Mouse (Mus musculus): ENCODE measurements around the gene Acsbg1. TPM values are rescaled to one million over a fixed set of nuclear protein-coding genes. Genes with fewer than 3 reads are reported as not detected.

The Acsbg1 gene
- polyA plus RNA-seq, 1 experiment from 2014 or later: 59.8 TPM

DNA sequence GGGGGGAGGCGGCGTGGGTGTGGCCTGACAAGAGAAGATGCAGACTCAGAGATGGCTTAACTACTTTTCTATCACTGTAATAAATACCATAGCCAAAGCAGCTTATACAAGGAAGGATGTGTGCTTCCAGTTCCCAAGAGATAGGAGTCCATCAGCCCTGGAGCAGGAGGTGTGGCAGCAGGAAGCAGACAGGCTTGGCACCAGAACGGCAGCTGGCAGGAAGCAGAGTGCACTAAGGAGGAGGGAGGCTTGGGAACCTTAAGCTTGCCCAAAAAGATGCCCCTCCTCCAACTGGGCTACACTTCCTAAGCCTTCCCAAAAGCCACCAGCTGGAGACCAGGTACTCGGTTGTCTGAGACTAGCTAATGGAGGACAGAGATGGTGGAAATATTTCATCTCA, 21.2 kb upstream of the Acsbg1 start:
- Histone ChIP-seq H3K9ac (ENCODE audit: low read depth, low read length) (no peak overlapping the region), H3K4me2 (ENCODE audit: low read length) (no peak overlapping the region), H3K4me1 (ENCODE audit: control insufficient read depth, insufficient read depth, low read depth, low read length) (no peaks in the 10 kb centered on the region; the same call in 1 of the 2 replicates), H3K9me3 (ENCODE audit: control insufficient read depth, low read length) (no peaks in the 10 kb centered on the region), H3K27ac (ENCODE audit: low read depth, low read length) (no peak overlapping the region), H3K36me3 (ENCODE audit: control insufficient read depth, insufficient read depth, low read length) (no peaks in the 10 kb centered on the region), H3K27me3 (replicated peaks; ENCODE audit: control insufficient read depth, insufficient read depth, low read length) (no peaks in the 10 kb centered on the region), H3K4me3 (ENCODE audit: low read length) (no peak overlapping the region)
- WGBS: 72% methylated on average over 3 of the region's 4 CpGs
- no peak for ATAC-seq

DNA sequence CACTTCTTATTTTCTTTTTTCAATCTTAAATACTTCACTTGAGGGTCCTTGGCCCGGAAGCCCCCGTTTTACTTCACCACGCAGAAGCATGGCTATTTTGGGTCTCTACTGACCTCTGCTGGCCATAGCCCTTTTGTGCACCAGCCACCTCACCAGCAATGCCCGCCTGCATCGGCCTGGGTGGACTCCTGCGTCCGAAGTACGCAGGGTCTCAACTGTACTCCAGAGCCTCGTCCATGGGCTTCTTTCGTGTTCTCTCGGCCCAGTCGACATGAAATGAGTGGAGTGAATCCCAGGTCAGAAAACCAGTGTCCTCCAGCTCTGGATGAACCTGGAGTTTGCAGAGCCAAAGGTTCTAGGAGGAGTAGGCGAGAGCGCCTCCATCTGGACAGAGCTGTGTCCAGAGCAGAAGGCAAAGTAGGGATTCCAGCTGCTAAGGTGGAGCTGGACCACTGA, 14.9 kb upstream of the Acsbg1 start:
- Histone ChIP-seq H3K9me3 (ENCODE audit: control insufficient read depth, low read length) (no peaks in the 10 kb centered on the region), H3K9ac (ENCODE audit: low read depth, low read length) (peak overlapping the region; percentile 45; the same call in 1 of the 2 replicates), H3K27ac (ENCODE audit: low read depth, low read length) (no peak overlapping the region), H3K4me1 (ENCODE audit: control insufficient read depth, insufficient read depth, low read depth, low read length) (no peaks in the 10 kb centered on the region; the same call in 1 of the 2 replicates), H3K36me3 (ENCODE audit: control insufficient read depth, insufficient read depth, low read length) (no peaks in the 10 kb centered on the region), H3K27me3 (replicated peaks; ENCODE audit: control insufficient read depth, insufficient read depth, low read length) (no peaks in the 10 kb centered on the region), H3K4me2 (ENCODE audit: low read length) (peak overlapping the region; percentile 49), H3K4me3 (ENCODE audit: low read length) (peak overlapping the region; percentile 38)
- peak; percentile 88 for ATAC-seq
- WGBS: 1% methylated on average over 14 of the region's 14 CpGs

DNA sequence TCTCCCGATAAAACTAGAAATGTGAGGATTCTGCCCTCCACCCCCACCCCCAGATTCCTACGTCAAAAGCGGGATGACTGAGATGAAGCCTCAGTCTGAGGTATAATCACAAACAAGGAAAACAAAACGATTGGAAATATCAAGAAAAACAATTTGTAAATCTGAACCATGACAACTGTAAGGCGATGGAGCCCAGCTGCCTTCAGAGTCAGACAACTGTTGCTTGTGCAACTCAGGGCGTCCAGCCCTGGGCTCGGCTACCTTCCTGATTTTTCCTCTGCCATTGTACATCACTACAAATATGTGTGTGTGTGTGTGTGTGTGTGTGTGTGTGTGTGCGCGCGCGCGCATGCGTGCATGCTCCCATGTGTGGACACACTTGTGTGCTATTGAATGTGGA, 12.2 kb upstream of the Acsbg1 start:
- ATAC-seq: no peak
- 90% methylated on average over 13 of the region's 13 CpGs for WGBS

DNA sequence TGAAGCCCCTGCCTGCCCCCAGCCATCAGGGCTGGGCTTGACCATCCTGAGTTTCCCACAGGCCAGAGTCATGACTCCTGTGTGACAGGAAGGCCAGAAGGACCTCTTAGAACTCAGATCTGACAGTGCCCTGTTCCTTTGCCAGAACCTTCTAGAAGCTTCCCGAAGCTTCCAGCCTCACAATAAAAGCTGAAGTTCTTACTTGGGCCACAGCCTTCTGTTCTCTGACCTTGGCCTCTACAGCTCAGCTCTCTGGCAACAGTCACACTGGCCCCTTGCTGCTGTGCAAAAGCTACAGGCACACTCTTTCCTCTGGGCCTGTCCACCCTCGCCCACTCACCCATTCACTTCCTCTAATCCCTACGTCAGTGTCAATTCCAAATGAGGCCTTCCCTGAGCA, 10.3 kb upstream of the Acsbg1 start:
- H3K27me3 ChIP-seq (replicated peaks; ENCODE audit: control insufficient read depth, insufficient read depth, low read length): no peaks in the 10 kb centered on the region
- no peak overlapping the region for H3K4me3 ChIP-seq (ENCODE audit: low read length)
- H3K36me3 ChIP-seq (ENCODE audit: control insufficient read depth, insufficient read depth, low read length): no peaks in the 10 kb centered on the region
- H3K4me2 ChIP-seq (ENCODE audit: low read length): no peak overlapping the region
- no peaks in the 10 kb centered on the region; the same call in 1 of the 2 replicates for H3K4me1 ChIP-seq (ENCODE audit: control insufficient read depth, insufficient read depth, low read depth, low read length)
- no peaks in the 10 kb centered on the region for H3K9me3 ChIP-seq (ENCODE audit: control insufficient read depth, low read length)
- no peak for ATAC-seq
- WGBS: 76% methylated on average over 3 of the region's 3 CpGs
- H3K9ac ChIP-seq (ENCODE audit: low read depth, low read length): no peak overlapping the region
- no peak overlapping the region for H3K27ac ChIP-seq (ENCODE audit: low read depth, low read length)

More for the DNA sequence above, 12.2 kb upstream of the Acsbg1 start:
- H3K4me3 ChIP-seq (ENCODE audit: low read length): no peak overlapping the region
- no peaks in the 10 kb centered on the region for H3K36me3 ChIP-seq (ENCODE audit: control insufficient read depth, insufficient read depth, low read length)
- no peaks in the 10 kb centered on the region for H3K27me3 ChIP-seq (replicated peaks; ENCODE audit: control insufficient read depth, insufficient read depth, low read length)
- H3K4me2 ChIP-seq (ENCODE audit: low read length): no peak overlapping the region
- no peak overlapping the region for H3K27ac ChIP-seq (ENCODE audit: low read depth, low read length)
- no peak overlapping the region for H3K9ac ChIP-seq (ENCODE audit: low read depth, low read length)
- H3K4me1 ChIP-seq (ENCODE audit: control insufficient read depth, insufficient read depth, low read depth, low read length): no peaks in the 10 kb centered on the region; the same call in 1 of the 2 replicates
- H3K9me3 ChIP-seq (ENCODE audit: control insufficient read depth, low read length): no peaks in the 10 kb centered on the region

DNA sequence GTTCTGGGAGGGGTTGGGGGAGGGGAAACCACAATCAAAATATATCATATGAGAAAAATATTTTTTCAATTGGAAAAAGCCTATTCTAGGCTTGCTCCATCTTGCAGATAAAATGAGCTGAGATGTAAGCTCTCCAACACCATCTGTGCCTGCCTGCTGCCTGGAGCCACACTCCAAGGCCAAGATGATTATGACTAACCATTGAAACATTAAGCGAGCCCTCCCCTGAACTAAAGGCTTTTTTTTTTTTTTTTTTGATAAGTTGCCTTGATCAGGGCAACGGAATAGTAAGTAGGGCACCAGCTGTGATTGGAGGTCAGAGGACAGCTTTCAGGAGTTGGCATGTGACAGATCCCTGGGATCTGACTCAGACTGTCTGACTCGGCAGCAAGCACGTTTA, 6.8 kb upstream of the Acsbg1 start:
- no peak for ATAC-seq
- Histone ChIP-seq H3K4me2 (ENCODE audit: low read length) (no peak overlapping the region), H3K4me3 (ENCODE audit: low read length) (no peak overlapping the region), H3K27ac (ENCODE audit: low read depth, low read length) (no peak overlapping the region), H3K36me3 (ENCODE audit: control insufficient read depth, insufficient read depth, low read length) (no peaks in the 10 kb centered on the region), H3K4me1 (ENCODE audit: control insufficient read depth, insufficient read depth, low read depth, low read length) (no peaks in the 10 kb centered on the region), H3K9me3 (ENCODE audit: control insufficient read depth, low read length) (no peaks in the 10 kb centered on the region), H3K27me3 (replicated peaks; ENCODE audit: control insufficient read depth, insufficient read depth, low read length) (no peaks in the 10 kb centered on the region), H3K9ac (ENCODE audit: low read depth, low read length) (no peak overlapping the region)
- 54% methylated on average over 4 of the region's 4 CpGs for WGBS

DNA sequence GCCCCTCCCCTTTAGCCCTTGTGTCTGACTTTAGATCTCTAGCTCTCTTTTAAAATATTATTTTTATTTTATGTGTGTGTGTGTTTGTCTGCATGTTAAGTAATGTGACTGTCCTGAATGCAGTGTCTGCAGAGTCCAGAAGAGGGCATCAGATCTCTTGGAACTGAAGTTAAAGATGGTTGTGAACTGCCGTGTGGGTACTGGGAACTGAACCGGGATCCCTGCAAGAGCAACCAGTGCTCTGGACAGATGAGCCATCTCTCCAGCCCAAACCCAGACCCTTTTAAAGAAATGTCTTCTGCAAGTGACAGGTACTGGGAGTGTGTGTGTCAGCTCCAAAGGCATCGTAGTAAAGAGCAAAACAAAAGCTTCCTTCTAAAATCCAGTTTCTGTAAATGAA, 4.4 kb upstream of the Acsbg1 start:
- H3K27me3 ChIP-seq (replicated peaks; ENCODE audit: control insufficient read depth, insufficient read depth, low read length): no peaks in the 10 kb centered on the region

DNA sequence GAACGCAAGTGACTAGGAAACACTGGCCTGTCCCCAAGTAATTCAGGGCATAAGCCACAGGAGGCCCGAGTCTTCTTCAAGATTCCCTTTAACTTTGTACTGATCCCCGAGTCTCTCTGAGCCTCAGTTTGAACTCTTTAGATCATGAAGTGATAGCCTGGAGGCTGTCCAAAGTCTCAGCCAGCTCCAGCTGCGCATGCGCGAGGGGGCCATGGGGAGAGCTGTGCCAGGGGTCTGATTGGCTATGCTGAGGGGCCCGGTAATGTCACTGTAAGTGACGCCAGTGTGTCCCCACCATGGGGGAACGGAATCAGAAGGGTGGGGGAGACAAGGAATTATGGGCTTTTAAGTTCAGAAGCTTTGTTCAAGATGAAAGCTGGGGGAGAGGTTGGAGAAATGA, 2.7 kb upstream of the Acsbg1 start:
- no peaks in the 10 kb centered on the region; the same call in none of the 2 replicates for H3K4me1 ChIP-seq (ENCODE audit: control insufficient read depth, insufficient read depth, low read depth, low read length)
- ATAC-seq: no peak
- WGBS: 71% methylated on average over 9 of the region's 9 CpGs
- no peak overlapping the region for H3K27ac ChIP-seq (ENCODE audit: low read depth, low read length)
- H3K27me3 ChIP-seq (replicated peaks; ENCODE audit: control insufficient read depth, insufficient read depth, low read length): no peaks in the 10 kb centered on the region
- no peak overlapping the region for H3K9ac ChIP-seq (ENCODE audit: low read depth, low read length)
- H3K9me3 ChIP-seq (ENCODE audit: control insufficient read depth, low read length): no peaks in the 10 kb centered on the region
- H3K36me3 ChIP-seq (ENCODE audit: control insufficient read depth, insufficient read depth, low read length): no peaks in the 10 kb centered on the region
- no peak overlapping the region for H3K4me2 ChIP-seq (ENCODE audit: low read length)
- H3K4me3 ChIP-seq (ENCODE audit: low read length): no peak overlapping the region

More for the DNA sequence above, 4.4 kb upstream of the Acsbg1 start:
- WGBS: 94% methylated on average over 3 of the region's 3 CpGs
- Histone ChIP-seq H3K4me2 (ENCODE audit: low read length) (no peak overlapping the region), H3K9me3 (ENCODE audit: control insufficient read depth, low read length) (no peaks in the 10 kb centered on the region), H3K4me1 (ENCODE audit: control insufficient read depth, insufficient read depth, low read depth, low read length) (no peaks in the 10 kb centered on the region; the same call in none of the 2 replicates), H3K4me3 (ENCODE audit: low read length) (no peak overlapping the region), H3K36me3 (ENCODE audit: control insufficient read depth, insufficient read depth, low read length) (no peaks in the 10 kb centered on the region), H3K9ac (ENCODE audit: low read depth, low read length) (no peak overlapping the region), H3K27ac (ENCODE audit: low read depth, low read length) (no peak overlapping the region)
- ATAC-seq: no peak

DNA sequence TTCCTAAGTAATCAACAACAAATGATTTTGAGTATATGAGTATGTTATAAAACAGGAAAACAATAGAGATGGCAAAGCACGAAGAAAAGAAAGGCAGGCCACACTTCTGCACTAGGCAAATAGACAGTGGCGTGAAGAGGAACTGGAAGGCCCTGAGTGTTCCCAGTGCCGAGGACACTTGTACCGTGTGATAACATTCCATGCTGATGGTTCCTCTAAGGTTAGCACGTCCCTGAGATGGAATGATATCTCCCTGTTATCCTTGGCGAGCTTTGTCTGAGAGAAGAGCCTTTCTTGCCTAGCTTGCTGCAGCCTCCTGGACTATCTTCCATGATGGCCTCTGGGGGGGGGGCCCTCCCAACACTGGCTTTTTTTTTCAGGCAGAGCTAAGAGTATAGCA, 2.9 kb downstream of the Acsbg1 start:
- Histone ChIP-seq H3K27me3 (replicated peaks; ENCODE audit: control insufficient read depth, insufficient read depth, low read length) (no peaks in the 10 kb centered on the region), H3K4me3 (ENCODE audit: low read length) (no peak overlapping the region), H3K4me1 (ENCODE audit: control insufficient read depth, insufficient read depth, low read depth, low read length) (no peaks in the 10 kb centered on the region; the same call in none of the 2 replicates), H3K36me3 (ENCODE audit: control insufficient read depth, insufficient read depth, low read length) (no peaks in the 10 kb centered on the region), H3K27ac (ENCODE audit: low read depth, low read length) (no peak overlapping the region), H3K4me2 (ENCODE audit: low read length) (peak overlapping the region; percentile 11; the same call in 1 of the 2 replicates), H3K9me3 (ENCODE audit: control insufficient read depth, low read length) (no peaks in the 10 kb centered on the region), H3K9ac (ENCODE audit: low read depth, low read length) (no peak overlapping the region)
- no peak for ATAC-seq
- 92% methylated on average over 6 of the region's 6 CpGs for WGBS

DNA sequence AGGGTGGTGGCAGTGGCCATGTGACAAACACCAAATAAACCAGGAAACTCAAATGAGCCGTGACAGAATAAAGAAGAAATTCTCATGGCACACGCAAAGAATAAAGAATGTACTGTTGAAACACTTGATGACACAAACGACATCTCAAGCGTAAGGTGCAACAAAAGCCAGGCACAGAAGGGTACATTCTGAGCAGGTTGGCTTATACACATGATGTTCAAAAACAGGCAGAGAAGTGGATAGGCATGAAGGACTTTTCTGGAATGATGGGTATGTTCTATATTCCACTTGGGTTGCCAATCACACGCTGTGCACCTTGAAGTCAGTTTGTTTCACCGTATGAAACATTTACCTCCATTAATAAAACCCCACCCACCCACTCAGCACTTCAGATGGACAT, 5.3 kb downstream of the Acsbg1 start:
- H3K9me3 ChIP-seq (ENCODE audit: control insufficient read depth, low read length): no peaks in the 10 kb centered on the region
- WGBS: 89% methylated on average over 6 of the region's 6 CpGs
- H3K27ac ChIP-seq (ENCODE audit: low read depth, low read length): no peak overlapping the region

DNA sequence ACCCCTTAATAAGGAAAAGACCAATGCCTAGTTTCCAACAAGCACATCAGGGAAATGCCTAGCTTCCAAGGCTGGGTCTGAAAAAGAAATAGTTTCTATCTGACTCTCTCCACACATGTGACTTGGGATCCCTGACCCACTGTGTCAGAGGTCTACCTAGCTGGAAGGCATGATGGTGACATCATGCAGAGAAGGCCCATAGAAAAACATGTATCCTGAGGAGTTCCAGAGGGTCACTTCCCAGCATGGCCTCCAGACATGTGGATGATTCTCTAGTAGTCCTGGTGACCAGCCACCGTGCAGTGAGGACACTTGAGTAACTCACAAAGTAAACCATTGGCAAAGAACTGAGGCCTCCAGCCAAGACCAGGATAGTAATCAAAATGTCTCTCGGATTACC, 5.8 kb downstream of the Acsbg1 start:
- no peak overlapping the region for H3K4me3 ChIP-seq (ENCODE audit: low read length)
- no peak overlapping the region for H3K27ac ChIP-seq (ENCODE audit: low read depth, low read length)
- no peaks in the 10 kb centered on the region for H3K9me3 ChIP-seq (ENCODE audit: control insufficient read depth, low read length)
- WGBS: 67% methylated on average over 2 of the region's 2 CpGs
- H3K4me2 ChIP-seq (ENCODE audit: low read length): no peak overlapping the region
- no peak overlapping the region for H3K9ac ChIP-seq (ENCODE audit: low read depth, low read length)
- H3K4me1 ChIP-seq (ENCODE audit: control insufficient read depth, insufficient read depth, low read depth, low read length): no peaks in the 10 kb centered on the region
- H3K27me3 ChIP-seq (replicated peaks; ENCODE audit: control insufficient read depth, insufficient read depth, low read length): no peaks in the 10 kb centered on the region
- H3K36me3 ChIP-seq (ENCODE audit: control insufficient read depth, insufficient read depth, low read length): no peaks in the 10 kb centered on the region
- no peak for ATAC-seq

More for the DNA sequence above, 5.3 kb downstream of the Acsbg1 start:
- Histone ChIP-seq H3K9ac (ENCODE audit: low read depth, low read length) (no peak overlapping the region), H3K4me2 (ENCODE audit: low read length) (no peak overlapping the region), H3K4me3 (ENCODE audit: low read length) (no peak overlapping the region), H3K4me1 (ENCODE audit: control insufficient read depth, insufficient read depth, low read depth, low read length) (no peaks in the 10 kb centered on the region; the same call in 1 of the 2 replicates), H3K36me3 (ENCODE audit: control insufficient read depth, insufficient read depth, low read length) (no peaks in the 10 kb centered on the region), H3K27me3 (replicated peaks; ENCODE audit: control insufficient read depth, insufficient read depth, low read length) (no peaks in the 10 kb centered on the region)
- no peak for ATAC-seq

Measured in hindbrain, embryonic 16.5 days (tissue).